9 mouse cellular contexts compared by ENCODE assay signal in genomic region chr17:25808789-25809605, GRCm38 (mm10). TPM values are rescaled to one million over a fixed set of nuclear protein-coding genes. Genes with fewer than 3 reads are reported as not detected.
DNase-seq lines count a peak whose midpoint lies in the region; ATAC-seq and TF ChIP-seq lines count a peak whose summit lies in the region.
"Had no signal": no experiment of that assay in that cellular context is flagged by ENCODE, and none has a peak within 500 bp of the region (broad histone marks: within the 10 kb centered on the region; RNA-seq: fewer than 3 reads in every experiment).

Gene Fbxl16 (plus strand): TSS chr17:25809085.

- no peaks in the 10 kb centered on the region for H3K9me3 ChIP-seq in heart, embryonic 10.5 days
- no peaks in the 10 kb centered on the region for H3K9me3 ChIP-seq in kidney, embryonic 14.5 days (ENCODE audit: control insufficient read depth, low read length)
- no peaks in the 10 kb centered on the region for H3K9me3 ChIP-seq in limb, embryonic 14.5 days (ENCODE audit: control insufficient read depth, low read length)
- H3K9me3 ChIP-seq in midbrain, postnatal 0 days (ENCODE audit: low read length) = no peaks in the 10 kb centered on the region

- H3K27ac ChIP-seq in heart, embryonic 10.5 days = peak within 1 kb of the TSS; percentile 67
- H3K27ac ChIP-seq in kidney, embryonic 14.5 days (ENCODE audit: low read depth, low read length) = no peak within 1 kb of the TSS
- no peak within 1 kb of the TSS for H3K27ac ChIP-seq in limb, embryonic 14.5 days (replicated peaks; ENCODE audit: low read depth, low read length)
- peak within 1 kb of the TSS; percentile 98 for H3K27ac ChIP-seq in midbrain, postnatal 0 days (ENCODE audit: low read depth, low read length)

- no peak for TF ChIP-seq POLR2A in limb, embryonic 14.5 days (IDR thresholded peaks at IDR 0.05; ENCODE audit: borderline replicate concordance, extremely low read depth, insufficient read depth, insufficient read length)

- peaks cover 23% of the 10 kb centered on the region for H3K4me1 ChIP-seq in heart, embryonic 10.5 days
- H3K4me1 ChIP-seq in kidney, embryonic 14.5 days (ENCODE audit: control insufficient read depth, insufficient read depth, low read length) = peaks cover 12% of the 10 kb centered on the region
- peaks cover 9% of the 10 kb centered on the region for H3K4me1 ChIP-seq in limb, embryonic 14.5 days (ENCODE audit: control insufficient read depth, insufficient read depth, low read length)
- H3K4me1 ChIP-seq in midbrain, postnatal 0 days (ENCODE audit: insufficient read depth, low read length) = peaks cover 18% of the 10 kb centered on the region

- TF ChIP-seq CTCF in midbrain, postnatal 0 days (IDR thresholded peaks at IDR 0.05) = peak; percentile 61

- H3K36me3 ChIP-seq in heart, embryonic 10.5 days = no peaks in the 10 kb centered on the region
- no peaks in the 10 kb centered on the region for H3K36me3 ChIP-seq in kidney, embryonic 14.5 days (ENCODE audit: control insufficient read depth, insufficient read depth, low read length)
- no peaks in the 10 kb centered on the region for H3K36me3 ChIP-seq in limb, embryonic 14.5 days (ENCODE audit: control insufficient read depth, insufficient read depth, low read length)
- H3K36me3 ChIP-seq in midbrain, postnatal 0 days (ENCODE audit: insufficient read depth, low read length) = no peaks in the 10 kb centered on the region

- H3K4me2 ChIP-seq in kidney, embryonic 14.5 days (replicated peaks; ENCODE audit: low read depth, low read length) = peak within 1 kb of the TSS; percentile 99
- H3K4me2 ChIP-seq in limb, embryonic 14.5 days (replicated peaks; ENCODE audit: low read depth, low read length, severe bottlenecking) = peak within 1 kb of the TSS; percentile 96
- peak within 1 kb of the TSS; percentile 96 for H3K4me2 ChIP-seq in midbrain, postnatal 0 days (ENCODE audit: low read depth, low read length, poor library complexity, severe bottlenecking)

- peak; percentile 59 for DNase-seq in ovary, adult 18-20 months (ENCODE audit: low spot score)
- no peak for DNase-seq in ovary, postnatal 14 days (ENCODE audit: low spot score)
- peak; percentile 94 for DNase-seq in embryo, embryonic 11 days
- DNase-seq in heart, embryonic 10.5 days (ENCODE audit: low spot score) = no peak
- DNase-seq in limb, embryonic 14.5 days (ENCODE audit: low spot score) = peak; percentile 82
- peak; percentile 97 for DNase-seq in midbrain, postnatal 0 days (ENCODE audit: low spot score)

- WGBS in heart, embryonic 10.5 days = under 1% methylated on average over 87 of the region's 100 CpGs
- under 1% methylated on average over 89 of the region's 100 CpGs for WGBS in kidney, embryonic 14.5 days
- 3% methylated on average over 60 of the region's 100 CpGs for WGBS in limb, embryonic 14.5 days
- under 1% methylated on average over 82 of the region's 100 CpGs for WGBS in midbrain, postnatal 0 days

- peak; percentile 82 for ATAC-seq in kidney, embryonic 14.5 days (ENCODE audit: low FRiP score, low TSS enrichment)
- ATAC-seq in limb, embryonic 14.5 days (ENCODE audit: low FRiP score, low read depth) = peak; percentile 89
- ATAC-seq in midbrain, postnatal 0 days (ENCODE audit: low FRiP score) = peak; percentile 86
- no peak for ATAC-seq in activated CD4-positive, CD25-positive, alpha-beta regulatory T cell, adult 4 months

- H3K9ac ChIP-seq in kidney, embryonic 14.5 days (ENCODE audit: low read depth, low read length) = peak within 1 kb of the TSS; percentile 63
- H3K9ac ChIP-seq in limb, embryonic 14.5 days (ENCODE audit: low read depth, low read length, severe bottlenecking) = peak within 1 kb of the TSS; percentile 63
- H3K9ac ChIP-seq in midbrain, postnatal 0 days (replicated peaks; ENCODE audit: low read length, poor library complexity, severe bottlenecking) = peak within 1 kb of the TSS; percentile 97

- H3K4me3 ChIP-seq in heart, embryonic 10.5 days = peak within 1 kb of the TSS; percentile 76
- H3K4me3 ChIP-seq in kidney, embryonic 14.5 days (ENCODE audit: low read length) = peak within 1 kb of the TSS; percentile 68
- H3K4me3 ChIP-seq in limb, embryonic 14.5 days (replicated peaks; ENCODE audit: low read length) = peak within 1 kb of the TSS; percentile 66
- H3K4me3 ChIP-seq in midbrain, postnatal 0 days (ENCODE audit: low read depth, low read length) = peak within 1 kb of the TSS; percentile 89

- H3K27me3 ChIP-seq in heart, embryonic 10.5 days (ENCODE audit: insufficient read depth, poor library complexity, severe bottlenecking) = peaks cover 80% of the 10 kb centered on the region
- H3K27me3 ChIP-seq in kidney, embryonic 14.5 days (ENCODE audit: control insufficient read depth, insufficient read depth, low read length) = peaks cover 27% of the 10 kb centered on the region
- H3K27me3 ChIP-seq in limb, embryonic 14.5 days (ENCODE audit: control insufficient read depth, insufficient read depth, low read length) = peaks cover 30% of the 10 kb centered on the region
- H3K27me3 ChIP-seq in midbrain, postnatal 0 days (ENCODE audit: insufficient read depth, low read length) = no peaks in the 10 kb centered on the region

RNA-seq across cellular contexts. Expression of gene Fbxl16, which starts in this region (rescaled TPM):
- 0.62 and 1.2 TPM in 2 replicates for polyA plus RNA-seq in heart, embryonic 10.5 days (2016; fragmentation: Nextera tagmentation; extraction: Ambion mirVana)
- polyA plus RNA-seq in kidney, embryonic 14.5 days (2014; fragmentation: Nextera tagmentation; extraction: Ambion mirVana) = 1.1 and 1.3 TPM in 2 replicates
- 6.5 and 12.2 TPM in 2 replicates for polyA plus RNA-seq in limb, embryonic 14.5 days (2012; rRNA removed)
- polyA plus RNA-seq in limb, embryonic 14.5 days (2014; fragmentation: Nextera tagmentation; extraction: Ambion mirVana) = 2.0 and 2.5 TPM in 2 replicates
- 140 and 154 TPM in 2 replicates for total RNA-seq in midbrain, postnatal 0 days (2014; rRNA removed)
- polyA plus RNA-seq in midbrain, postnatal 0 days (2015; fragmentation: Nextera tagmentation; extraction: Ambion mirVana) = 43.1 and 51.7 TPM in 2 replicates
- under 1 TPM in 1 of 2 experiments, not detected in 1; 0.16 TPM for polyA plus RNA-seq in activated CD4-positive, CD25-positive, alpha-beta regulatory T cell, adult 4 months (2017; shearing (Covaris generic))
- total RNA-seq: neutrophil, adult 5-6 weeks had no signal

Comparison
In these comparisons a context has a peak if more than half of its experiments do, and no peak if none do; other contexts are left out.
1. DNase-seq: peak in ovary, adult 18-20 months (single experiment), embryo, embryonic 11 days (single experiment), limb, embryonic 14.5 days (single experiment) and midbrain, postnatal 0 days (single experiment); none in ovary, postnatal 14 days (single experiment) and heart, embryonic 10.5 days (single experiment).
2. H3K27ac ChIP-seq: peak in heart, embryonic 10.5 days (single experiment) and midbrain, postnatal 0 days (single experiment); none in kidney, embryonic 14.5 days (single experiment) and limb, embryonic 14.5 days (single experiment).
3. Peak in every context shown above with its lines, with median percentiles within 50 percentile points of each other: H3K4me3 ChIP-seq, H3K4me2 ChIP-seq and H3K9ac ChIP-seq.